Mouse (Mus musculus) limb, embryonic 12.5 days (tissue): ENCODE results near the gene Gtf2ird1. TPM values are rescaled to one million over a fixed set of nuclear protein-coding genes. Genes with fewer than 3 reads are reported as not detected.

Experiments
- ATAC-seq: fragments of 200-750 bp; cut with Nextera tagmentation; 2 replicates; pipeline ENCODE4 v1.8.0; 2017; ENCODE audit warnings: low read depth, moderate TSS enrichment; ENCODE audit not compliant: insufficient number of reproducible peaks, insufficient read depth, low FRiP score, low TSS enrichment
- H3K27ac ChIP-seq: fragments of 300-500 bp; sonication (generic); 2 replicates; pipeline ENCODE4 v1.5.1; 2016; ENCODE audit warnings: mild to moderate bottlenecking, moderate library complexity
- H3K27me3 ChIP-seq: fragments of 300-500 bp; sonication (generic); 2 replicates; pipeline ENCODE4 v1.6.1; 2016; ENCODE audit warnings: mild to moderate bottlenecking, moderate library complexity
- H3K36me3 ChIP-seq: fragments of 300-500 bp; sonication (generic); 2 replicates; pipeline ENCODE4 v1.6.1; 2016; ENCODE audit warnings: mild to moderate bottlenecking, moderate library complexity
- H3K4me1 ChIP-seq: fragments of 300-500 bp; sonication (generic); replicated peaks from 2 replicates; pipeline ENCODE4 v1.6.1; 2016
- H3K4me2 ChIP-seq: fragments of 300-500 bp; sonication (generic); 2 replicates; pipeline ENCODE4 v1.6.1; 2016; ENCODE audit warnings: mild to moderate bottlenecking, moderate library complexity
- H3K4me3 ChIP-seq: fragments of 300-500 bp; sonication (generic); replicated peaks from 2 replicates; pipeline ENCODE4 v1.5.1; 2016; ENCODE audit warnings: mild to moderate bottlenecking
- H3K9ac ChIP-seq: fragments of 300-500 bp; sonication (generic); replicated peaks from 2 replicates; pipeline ENCODE4 v1.6.1; 2016; ENCODE audit warnings: mild to moderate bottlenecking, moderate library complexity
- H3K9me3 ChIP-seq: fragments of 300-500 bp; sonication (generic); 2 replicates; pipeline ENCODE4 v1.6.1; 2016; ENCODE audit warnings: mild to moderate bottlenecking, moderate library complexity
- WGBS: fragments of 180-500 bp; shearing (Covaris S2); methylation state at CpG from one replicate; pipeline ENCODE4 v1.1.7; 2016; 5-methylcytosine and 5-hydroxymethylcytosine counted together
- polyA plus RNA-seq: library from polyadenylated mRNA; unstranded; fragments of >200 nt; fragmentation: Nextera tagmentation; extraction: Ambion mirVana; gene quantifications from 2 replicates; pipeline ENCODE4 v1.2.1, GENCODE M21; 2016

The Gtf2ird1 gene
- polyA plus RNA-seq, 1 experiment from 2014 or later: 178 TPM

DNA sequence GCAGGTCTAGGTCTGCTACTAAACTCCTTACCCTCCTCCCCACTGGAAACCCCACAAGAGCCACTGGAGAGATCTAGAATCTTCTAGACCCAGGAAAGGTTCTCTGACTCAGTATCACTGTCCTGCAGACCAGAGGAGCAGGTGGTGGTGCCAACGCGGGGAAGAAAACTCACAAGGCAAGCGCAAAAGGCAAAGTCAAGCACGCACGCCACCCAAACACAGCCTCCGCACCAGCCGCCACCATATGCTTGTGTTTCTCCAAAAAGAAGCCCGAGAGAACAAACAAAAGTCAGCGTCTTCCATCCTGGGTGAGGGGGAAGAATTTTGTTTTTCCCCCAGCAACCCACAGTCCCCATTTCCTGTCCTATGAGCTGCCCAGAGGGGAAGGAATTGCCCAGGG lies 28.9 kb downstream of the Gtf2ird1 start:
- Histone ChIP-seq H3K27ac (no peak overlapping the region; the same call in 1 of the 2 replicates), H3K4me1 (0 out of 2 replicates have a peak, but pooled peaks cover 1% of the 10 kb centered on the region), H3K4me2 (no peak overlapping the region), H3K9me3 (no peaks in the 10 kb centered on the region), H3K27me3 (no peaks in the 10 kb centered on the region), H3K4me3 (no peak overlapping the region), H3K9ac (no peak overlapping the region), H3K36me3 (peaks cover 44% of the 10 kb centered on the region)
- 94% methylated on average over 9 of the region's 9 CpGs for WGBS
- no peak for ATAC-seq

- H3K4me1 ChIP-seq: peaks cover 9% of the 10 kb centered on the region
- H3K4me3 ChIP-seq: no peak overlapping the region
- no peaks in the 10 kb centered on the region for H3K9me3 ChIP-seq
- no peaks in the 10 kb centered on the region for H3K27me3 ChIP-seq
- no peak overlapping the region for H3K9ac ChIP-seq
- H3K4me2 ChIP-seq: no peak overlapping the region
- H3K36me3 ChIP-seq: peaks cover 47% of the 10 kb centered on the region
- ATAC-seq: no peak
- 94% methylated on average over 8 of the region's 8 CpGs for WGBS
- H3K27ac ChIP-seq: no peak overlapping the region
Measured at GRCm38 (mm10) chr5:134425601-134426000, 30.9 kb downstream of the Gtf2ird1 start.

DNA sequence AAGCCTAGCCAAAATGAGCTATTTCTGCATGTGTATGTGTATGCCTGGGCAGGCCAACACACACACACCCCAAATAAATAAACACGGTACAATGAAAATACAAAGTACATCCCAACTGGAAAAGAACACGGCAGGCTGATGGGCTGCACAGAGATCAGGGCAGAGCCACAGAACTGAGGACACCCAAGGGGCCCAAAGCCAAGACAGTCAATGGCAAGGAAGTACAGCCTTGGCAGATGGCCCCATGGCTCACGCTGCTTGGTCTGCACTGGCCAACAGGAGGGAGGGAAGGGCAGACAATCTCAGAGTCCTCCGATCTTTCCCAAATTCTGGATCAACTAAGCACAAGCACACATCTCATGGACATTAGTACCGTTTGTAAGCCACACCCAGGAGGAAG lies 32.6 kb downstream of the Gtf2ird1 start:
- Histone ChIP-seq H3K4me2 (no peak overlapping the region), H3K4me1 (peaks cover 14% of the 10 kb centered on the region), H3K27ac (no peak overlapping the region), H3K4me3 (no peak overlapping the region), H3K9ac (no peak overlapping the region), H3K27me3 (no peaks in the 10 kb centered on the region), H3K9me3 (no peaks in the 10 kb centered on the region), H3K36me3 (peaks cover 42% of the 10 kb centered on the region)
- WGBS: 93% methylated on average over 5 of the region's 5 CpGs
- no peak for ATAC-seq

- Histone ChIP-seq H3K36me3 (peaks cover 42% of the 10 kb centered on the region), H3K27me3 (no peaks in the 10 kb centered on the region), H3K4me2 (no peak overlapping the region), H3K9ac (no peak overlapping the region), H3K4me3 (no peak overlapping the region), H3K4me1 (peaks cover 14% of the 10 kb centered on the region), H3K9me3 (no peaks in the 10 kb centered on the region), H3K27ac (no peak overlapping the region)
- no peak for ATAC-seq
- WGBS: 92% methylated on average over 6 of the region's 6 CpGs
Measured at GRCm38 (mm10) chr5:134423372-134423771, 33.1 kb downstream of the Gtf2ird1 start.

DNA sequence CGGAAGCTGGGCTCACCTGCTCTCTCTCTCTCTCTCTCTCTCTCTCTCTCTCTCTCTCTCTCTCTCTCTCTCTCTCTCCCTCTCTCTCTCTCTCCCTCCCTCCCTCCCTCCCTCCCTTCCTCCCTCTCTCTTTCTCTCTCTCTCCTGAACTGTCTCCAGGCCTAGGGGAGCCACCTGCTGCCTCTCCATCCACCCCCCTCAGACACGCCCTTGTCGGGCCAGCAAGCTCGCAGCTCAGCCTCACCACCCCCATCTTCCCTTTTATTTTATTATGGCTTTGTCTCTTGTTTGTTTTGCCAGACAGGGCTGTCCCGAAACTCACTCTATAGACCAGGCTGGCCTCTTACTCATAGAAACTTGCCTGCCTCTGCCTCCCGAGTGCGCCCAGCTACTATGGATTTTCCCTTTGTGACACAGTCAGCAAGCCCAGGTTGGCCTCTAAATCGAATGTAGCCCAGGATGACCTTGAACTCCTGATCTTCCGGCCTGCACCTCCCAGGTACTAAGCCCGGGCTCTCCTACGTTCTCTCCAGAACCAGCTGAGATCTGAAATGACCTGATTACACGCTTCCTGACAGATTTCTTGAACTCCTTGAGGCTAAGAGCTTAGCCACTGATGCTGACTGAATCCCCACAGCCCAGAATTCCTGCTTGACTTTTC lies 34.1 kb downstream of the Gtf2ird1 start:
- Histone ChIP-seq H3K9ac (no peak overlapping the region), H3K36me3 (peaks cover 46% of the 10 kb centered on the region), H3K4me2 (no peak overlapping the region), H3K4me3 (no peak overlapping the region), H3K27ac (no peak overlapping the region), H3K27me3 (no peaks in the 10 kb centered on the region), H3K4me1 (peaks cover 14% of the 10 kb centered on the region), H3K9me3 (0 out of 2 replicates have a peak, but pooled peaks cover 9% of the 10 kb centered on the region)
- no peak for ATAC-seq
- WGBS: 87% methylated on average over 12 of the region's 12 CpGs

- Histone ChIP-seq H3K27ac (peak overlapping the region; percentile 59; the same call in 1 of the 2 replicates), H3K4me1 (peaks cover 14% of the 10 kb centered on the region), H3K9ac (no peak overlapping the region), H3K4me2 (no peak overlapping the region), H3K9me3 (0 out of 2 replicates have a peak, but pooled peaks cover 10% of the 10 kb centered on the region), H3K36me3 (peaks cover 59% of the 10 kb centered on the region), H3K27me3 (no peaks in the 10 kb centered on the region), H3K4me3 (no peak overlapping the region)
- no peak for ATAC-seq
- 69% methylated on average over 9 of the region's 9 CpGs for WGBS
Measured at GRCm38 (mm10) chr5:134421061-134421460, 35.5 kb downstream of the Gtf2ird1 start.

GRCm38 (mm10) chr5:134419700-134420099 lies 36.8 kb downstream of the Gtf2ird1 start:
- ATAC-seq: no peak
- Histone ChIP-seq H3K27me3 (no peaks in the 10 kb centered on the region), H3K4me2 (no peak overlapping the region), H3K4me1 (peaks cover 14% of the 10 kb centered on the region), H3K27ac (no peak overlapping the region), H3K36me3 (peaks cover 62% of the 10 kb centered on the region), H3K9ac (no peak overlapping the region), H3K4me3 (no peak overlapping the region), H3K9me3 (0 out of 2 replicates have a peak, but pooled peaks cover 10% of the 10 kb centered on the region)
- WGBS: 90% methylated on average over 5 of the region's 5 CpGs

DNA sequence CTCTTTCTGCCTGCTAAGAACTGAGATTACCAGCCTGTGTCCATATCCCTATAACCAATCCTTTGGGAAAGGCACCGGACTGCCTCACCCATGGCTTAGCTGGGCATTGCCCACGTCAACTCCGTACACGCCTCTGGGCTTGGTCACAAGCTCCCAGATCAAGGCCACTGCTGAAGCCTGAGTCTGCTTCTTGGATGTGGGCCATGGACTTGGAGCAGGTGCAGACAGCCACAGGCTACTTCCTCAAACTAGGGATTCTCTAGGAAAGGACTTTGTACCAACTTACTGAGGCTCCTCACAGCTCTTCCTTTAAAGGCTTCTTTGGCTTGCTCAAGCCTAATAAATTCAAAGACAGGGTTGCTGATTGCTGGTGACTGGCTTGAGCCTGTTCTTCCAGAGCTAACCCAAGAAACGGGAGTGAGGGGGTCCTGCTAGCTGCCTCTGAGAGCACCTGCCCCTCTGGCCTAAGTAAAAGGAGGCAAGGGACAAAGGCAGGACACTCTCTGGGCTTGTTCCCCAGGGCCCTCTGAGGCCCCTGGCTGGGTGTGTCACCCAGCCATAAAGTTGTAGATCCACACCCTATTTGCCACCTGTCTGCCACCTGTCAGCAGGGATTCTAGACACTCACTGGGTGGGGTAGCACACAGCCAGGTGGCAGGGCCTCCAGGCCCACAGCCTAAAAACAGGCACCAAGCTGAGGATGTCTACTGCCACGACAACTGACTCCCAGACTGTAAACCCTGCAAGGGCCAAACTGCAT lies 38.0 kb downstream of the Gtf2ird1 start:
- no peak overlapping the region for H3K4me2 ChIP-seq
- peaks cover 67% of the 10 kb centered on the region for H3K36me3 ChIP-seq
- H3K27ac ChIP-seq: no peak overlapping the region
- peaks cover 14% of the 10 kb centered on the region for H3K4me1 ChIP-seq
- ATAC-seq: no peak
- 91% methylated on average over 6 of the region's 6 CpGs for WGBS
- H3K27me3 ChIP-seq: no peaks in the 10 kb centered on the region
- H3K9me3 ChIP-seq: 0 out of 2 replicates have a peak, but pooled peaks cover 10% of the 10 kb centered on the region
- H3K9ac ChIP-seq: no peak overlapping the region
- no peak overlapping the region for H3K4me3 ChIP-seq

GRCm38 (mm10) chr5:134412341-134412740 lies 44.2 kb downstream of the Gtf2ird1 start:
- Histone ChIP-seq H3K27me3 (no peaks in the 10 kb centered on the region), H3K27ac (no peak overlapping the region), H3K4me2 (no peak overlapping the region), H3K9me3 (no peaks in the 10 kb centered on the region), H3K4me1 (no peaks in the 10 kb centered on the region), H3K9ac (no peak overlapping the region), H3K4me3 (no peak overlapping the region), H3K36me3 (peaks cover 98% of the 10 kb centered on the region)
- no peak for ATAC-seq
- WGBS: 91% methylated on average over 2 of the region's 2 CpGs

GRCm38 (mm10) chr5:134410307-134410836 lies 46.1 kb downstream of the Gtf2ird1 start:
- H3K9me3 ChIP-seq: no peaks in the 10 kb centered on the region
- no peaks in the 10 kb centered on the region for H3K27me3 ChIP-seq
- 93% methylated on average over 7 of the region's 7 CpGs for WGBS
- H3K9ac ChIP-seq: no peak overlapping the region
- H3K4me1 ChIP-seq: no peaks in the 10 kb centered on the region
- H3K27ac ChIP-seq: no peak overlapping the region
- no peak overlapping the region for H3K4me3 ChIP-seq
- peaks cover 98% of the 10 kb centered on the region for H3K36me3 ChIP-seq
- 0 out of 2 replicates have a peak, but pooled peaks have one; percentile 53 for ATAC-seq
- no peak overlapping the region for H3K4me2 ChIP-seq

DNA sequence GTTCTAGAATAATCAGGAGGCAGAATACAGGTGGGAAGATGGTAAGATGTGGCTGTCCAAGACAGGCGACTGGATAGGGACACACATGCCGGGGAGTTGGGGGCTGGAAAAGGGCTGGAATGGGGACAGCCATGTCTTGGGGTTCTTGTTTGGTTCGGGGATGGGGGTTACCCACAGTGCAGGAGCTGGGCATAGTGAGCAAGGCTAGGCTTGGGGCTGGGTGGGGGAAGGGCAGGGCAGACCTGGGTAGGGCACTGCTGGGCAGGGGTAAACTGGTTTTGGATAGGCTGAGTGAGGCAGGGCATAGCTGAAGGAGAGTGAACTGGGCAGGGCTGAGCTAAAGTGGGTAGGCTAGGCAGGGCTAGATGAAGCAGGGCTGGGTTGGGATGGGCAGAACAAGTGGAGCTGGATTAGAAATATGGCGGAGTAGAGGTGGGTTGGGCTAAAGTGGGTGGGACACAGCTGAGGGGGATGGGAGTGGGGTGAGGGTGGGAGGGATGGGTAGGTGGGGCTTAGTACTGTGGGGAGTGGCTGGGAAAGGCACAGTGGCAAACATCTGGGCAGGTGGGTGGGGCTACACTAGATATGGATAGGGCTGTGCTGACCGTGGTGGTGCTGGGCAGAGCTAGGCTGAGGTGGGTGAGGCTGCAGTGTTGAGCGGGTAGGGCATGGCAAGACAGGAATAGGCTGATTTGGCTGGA lies 46.8 kb downstream of the Gtf2ird1 start:
- ATAC-seq: 0 out of 2 replicates have a peak, but pooled peaks have one; percentile 66
- no peak overlapping the region for H3K9ac ChIP-seq
- H3K4me2 ChIP-seq: no peak overlapping the region
- no peaks in the 10 kb centered on the region for H3K9me3 ChIP-seq
- no peaks in the 10 kb centered on the region for H3K4me1 ChIP-seq
- 93% methylated on average over 6 of the region's 6 CpGs for WGBS
- H3K36me3 ChIP-seq: peaks cover 98% of the 10 kb centered on the region
- no peak overlapping the region for H3K27ac ChIP-seq
- H3K27me3 ChIP-seq: no peaks in the 10 kb centered on the region
- H3K4me3 ChIP-seq: no peak overlapping the region
